Mouse (Mus musculus) hindlimb bud, embryonic 11.5 days (tissue): ENCODE results near the gene Ehmt2.
A peak's percentile ranks its signal among the peaks of the same experiment; 100 is the strongest.
"Not testable (repeated sequence)": the region's sequence is repeated elsewhere in the genome, so short reads cannot be mapped to it uniquely, and the experiment has no call there.

ENCODE experiments used
- DNase-seq: peaks from one replicate; pipeline ENCODE4 v3.0.0-alpha.2; 2012; ENCODE audit warnings: low read depth, low spot score; ENCODE audit errors: extremely low spot score

The Ehmt2 gene

GRCm38 (mm10) chr17:34951636-34952377, 53.5 kb downstream of the Ehmt2 start:
- DNase-seq: no peak

GRCm38 (mm10) chr17:34952378-34953040, 54.2 kb downstream of the Ehmt2 start:
- DNase-seq: peak; percentile 96

GRCm38 (mm10) chr17:34953258-34953657, 55.0 kb downstream of the Ehmt2 start:
- no peak for DNase-seq

GRCm38 (mm10) chr17:34953904-34954303, 55.6 kb downstream of the Ehmt2 start:
- DNase-seq: no peak

GRCm38 (mm10) chr17:34954831-34955230, 56.6 kb downstream of the Ehmt2 start:
- no peak for DNase-seq

- DNase-seq: no peak
Measured at GRCm38 (mm10) chr17:34955884-34956283, 57.6 kb downstream of the Ehmt2 start.

GRCm38 (mm10) chr17:34956340-34956739, 58.1 kb downstream of the Ehmt2 start:
- no peak for DNase-seq

- not testable (repeated sequence) for DNase-seq
Measured at GRCm38 (mm10) chr17:34957291-34957690, 59.0 kb downstream of the Ehmt2 start.

GRCm38 (mm10) chr17:34957966-34958365, 59.7 kb downstream of the Ehmt2 start:
- not testable (repeated sequence) for DNase-seq

- DNase-seq: not testable (repeated sequence)
Measured at GRCm38 (mm10) chr17:34958734-34959129, 60.5 kb downstream of the Ehmt2 start.

GRCm38 (mm10) chr17:34959130-34959778, 61.0 kb downstream of the Ehmt2 start, which contains the start of gene Hspa1b:
Gene Hspa1b, minus strand, starts transcription at chr17:34959238.
- DNase-seq: not testable (repeated sequence)

GRCm38 (mm10) chr17:34959881-34960515, 61.7 kb downstream of the Ehmt2 start:
- DNase-seq: no peak

- DNase-seq: no peak
Measured at GRCm38 (mm10) chr17:34960702-34961493, 62.6 kb downstream of the Ehmt2 start.

GRCm38 (mm10) chr17:34962125-34962524, 63.9 kb downstream of the Ehmt2 start:
- DNase-seq: no peak

GRCm38 (mm10) chr17:34962841-34963240, 64.6 kb downstream of the Ehmt2 start:
- DNase-seq: no peak
